Mouse (Mus musculus): Measurements from ENCODE around the gene Eif4e.

The Eif4e gene

GRCm38 (mm10) chr3:138586213-138586612, 60.2 kb downstream of the Eif4e start:
- no peak for DNase-seq (ENCODE audit: low read depth, low spot score)

GRCm38 (mm10) chr3:138587137-138587536, 61.2 kb downstream of the Eif4e start:
- DNase-seq (ENCODE audit: low read depth, low spot score): no peak

- no peak for DNase-seq (ENCODE audit: low read depth, low spot score)
These were observed 62.0 kb downstream of the Eif4e start for GRCm38 (mm10) chr3:138588001-138588400.

GRCm38 (mm10) chr3:138591002-138591401, 65.0 kb downstream of the Eif4e start:
- no peak for DNase-seq (ENCODE audit: low read depth, low spot score)

DNA sequence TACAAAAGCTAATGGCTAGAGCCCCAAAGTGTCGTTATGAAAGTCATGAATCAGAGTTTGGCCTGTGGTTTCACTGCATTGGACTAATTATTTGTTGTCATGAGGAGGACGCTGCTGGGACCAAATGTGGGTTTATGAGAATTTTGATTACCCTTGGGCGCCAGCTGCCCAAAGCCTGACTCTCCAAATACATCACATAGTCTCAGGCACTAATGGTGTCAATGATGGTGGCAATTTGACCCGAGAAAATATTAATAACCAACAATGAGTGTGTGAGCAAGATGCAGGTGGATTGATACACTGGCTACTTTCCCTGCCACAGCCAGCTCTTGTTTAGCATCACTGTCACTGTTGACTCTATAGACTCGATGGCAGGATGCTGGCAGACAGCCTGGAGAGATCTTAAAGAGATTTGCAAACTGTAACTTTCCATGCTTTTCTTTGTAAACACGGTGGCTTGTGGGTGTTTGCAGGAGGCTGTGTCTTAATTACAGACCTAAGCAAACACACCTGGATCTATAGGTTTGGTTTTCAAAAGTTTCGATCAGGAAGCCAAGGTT, 65.9 kb downstream of the Eif4e start:
- no peak for DNase-seq (ENCODE audit: low read depth, low spot score)

DNA sequence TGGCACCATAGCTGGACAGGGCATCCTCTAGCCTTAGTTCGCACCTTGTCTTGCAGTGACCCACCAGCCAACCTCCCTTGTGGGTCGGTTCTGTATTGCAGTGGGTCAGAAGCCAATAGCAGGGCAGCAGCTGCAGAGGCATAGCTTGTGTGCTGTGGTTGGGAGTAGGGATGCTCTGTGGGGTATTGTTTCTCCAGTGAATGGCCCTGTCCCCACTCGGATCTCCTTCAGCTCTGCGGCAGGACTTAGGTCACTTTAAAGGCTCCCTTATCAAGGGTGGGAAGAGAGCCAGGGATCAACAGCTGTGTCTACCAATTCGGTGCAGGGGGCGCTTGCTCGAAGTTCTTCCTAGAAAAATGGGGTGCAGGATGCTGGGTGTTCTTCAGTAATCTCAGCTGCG, 67.2 kb downstream of the Eif4e start:
- DNase-seq (ENCODE audit: low read depth, low spot score): no peak

DNA sequence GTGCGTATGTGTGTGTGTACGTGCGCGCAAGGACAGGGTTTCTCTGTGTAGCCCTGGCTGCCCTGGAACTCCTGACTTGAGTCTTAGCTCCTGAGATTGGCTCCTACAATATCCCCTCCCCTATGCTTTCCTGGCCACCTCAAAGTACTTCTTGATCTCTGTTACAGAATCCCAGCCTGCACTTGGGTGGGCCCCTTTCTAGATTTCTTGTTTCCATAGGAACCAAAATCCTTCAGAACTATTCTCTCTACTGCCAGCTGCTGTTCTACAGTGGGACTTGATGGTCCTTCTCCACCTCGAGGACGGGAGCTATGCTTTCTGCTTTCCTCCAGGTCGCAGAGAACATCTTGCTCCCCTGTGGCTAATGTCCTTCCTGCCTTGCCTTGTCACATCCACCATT, 67.9 kb downstream of the Eif4e start:
- DNase-seq (ENCODE audit: low read depth, low spot score): no peak

DNA sequence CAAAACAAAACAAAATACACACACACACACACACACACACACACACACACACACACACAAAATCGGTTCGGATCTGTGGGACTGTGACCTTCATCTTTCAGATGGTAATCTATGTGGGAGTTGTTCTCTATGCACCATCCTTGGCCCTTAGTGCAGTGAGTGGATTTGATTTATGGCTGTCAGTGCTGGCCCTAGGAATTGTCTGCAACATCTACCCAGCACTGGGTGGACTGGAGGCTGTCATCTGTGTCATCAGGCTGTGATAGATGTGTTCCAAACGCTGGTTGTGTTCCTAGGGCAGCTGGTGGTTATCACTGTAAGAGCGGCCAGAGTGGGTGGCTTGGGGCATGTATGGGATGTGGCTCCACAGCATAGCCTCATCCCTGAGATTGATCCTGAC, 75.1 kb downstream of the Eif4e start:
- DNase-seq (ENCODE audit: low read depth, low spot score): no peak

DNA sequence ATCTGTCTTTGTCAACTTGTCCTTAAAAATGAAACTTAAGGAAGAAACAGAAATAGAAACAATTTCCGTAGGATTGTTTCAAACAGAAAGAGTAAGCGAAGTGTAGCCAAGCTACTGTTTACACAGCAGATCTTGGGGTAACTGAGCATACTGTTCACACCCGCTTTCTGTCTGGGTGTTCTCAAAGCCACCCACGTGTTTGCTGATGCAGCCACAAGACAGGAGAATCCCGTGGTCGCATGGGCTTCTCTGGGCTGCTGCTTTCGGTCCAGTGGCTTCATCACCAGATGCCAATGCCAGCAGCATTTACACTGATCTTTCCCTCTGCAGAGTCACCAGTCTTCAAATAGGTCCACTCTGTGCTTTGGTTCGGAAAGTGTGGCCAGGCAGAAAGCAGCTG, 79.2 kb downstream of the Eif4e start:
- no peak for DNase-seq (ENCODE audit: low read depth, low spot score)

DNA sequence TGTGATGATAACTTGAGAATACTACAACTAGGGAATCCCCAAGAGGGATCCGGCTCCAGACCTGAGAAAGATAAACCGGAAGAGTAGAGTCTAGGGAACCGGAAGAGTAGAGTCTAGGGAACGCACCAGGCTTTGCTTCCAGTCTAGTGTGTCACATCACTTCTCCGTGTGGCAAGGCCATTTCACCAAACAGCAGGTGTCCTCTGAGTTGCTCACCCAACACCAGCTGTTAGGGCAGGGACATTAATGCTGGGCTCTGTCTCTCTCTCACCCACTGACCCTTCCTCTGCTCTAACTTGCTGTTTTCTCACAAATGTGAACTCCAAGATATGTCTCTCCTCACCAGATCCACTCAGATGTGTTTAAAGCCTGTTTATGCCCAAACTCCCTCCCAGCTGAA, 82.7 kb downstream of the Eif4e start:
- DNase-seq (ENCODE audit: low read depth, low spot score): no peak
